Mouse (Mus musculus): ENCODE data around the gene A030003K21Rik. TPM values are rescaled to one million over a fixed set of nuclear protein-coding genes. Genes with fewer than 3 reads are reported as not detected.
"Not testable (repeated sequence)": the region's sequence is repeated elsewhere in the genome, so short reads cannot be mapped to it uniquely, and the experiment has no call there.

A030003K21Rik gene
- total RNA-seq, 2 experiments from 2014 or later = not detected

GRCm38 (mm10) chr1:82924650-82925049 lies 18.5 kb downstream of the A030003K21Rik start, which contains the start of gene A030014E15Rik:
TSS of gene A030014E15Rik (plus strand) at chr1:82924917.
- no peak for DNase-seq
- intact Hi-C loops (cut with DNase I; ENCODE audit: low total_unique reads) = no loop called here

DNA sequence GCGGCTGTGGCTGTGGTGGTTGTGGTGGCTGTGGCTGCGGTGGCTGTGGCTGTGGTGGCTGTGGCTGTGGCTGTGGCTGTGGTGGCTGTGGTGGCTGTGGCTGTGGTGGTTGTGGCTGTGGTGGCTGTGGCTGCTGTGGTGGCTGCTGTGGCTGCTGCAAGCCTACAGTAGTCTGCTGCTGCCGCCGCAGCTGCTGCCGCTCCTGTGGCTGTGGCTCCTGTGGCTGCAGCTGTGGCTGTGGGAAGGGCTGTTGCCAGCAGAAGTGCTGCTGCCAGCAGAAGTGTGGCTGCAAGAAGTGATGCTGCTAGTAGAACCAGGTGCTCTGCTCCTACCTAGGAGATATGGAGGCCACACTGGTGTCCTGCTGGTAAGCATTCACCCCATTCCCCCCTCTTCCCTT lies 29.8 kb downstream of the A030003K21Rik start:
- DNase-seq; intact Hi-C loops (cut with DNase I; ENCODE audit: low total_unique reads): not testable (repeated sequence)

DNA sequence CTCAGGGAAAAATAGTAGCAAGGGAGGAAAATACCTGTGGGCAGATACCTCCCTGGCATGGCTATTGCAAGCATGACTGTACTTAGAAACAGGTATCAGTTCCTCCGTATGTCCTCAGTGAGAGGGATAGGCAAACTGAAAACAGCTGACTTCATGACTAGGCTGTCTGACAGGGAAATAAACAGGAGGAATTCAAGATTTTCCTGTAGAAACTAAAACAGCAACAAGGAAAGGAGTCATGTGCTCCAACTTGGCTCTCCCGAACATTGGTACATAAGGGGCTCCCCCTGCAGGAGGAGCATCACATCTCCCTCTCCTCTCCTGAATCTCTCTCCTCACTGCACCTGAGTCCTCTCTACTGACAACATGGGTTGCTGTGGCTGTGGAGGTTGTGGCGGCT lies 30.2 kb downstream of the A030003K21Rik start, which contains the start of gene A030005L19Rik:
Gene A030005L19Rik (plus strand): TSS at position 301 of the 400 bp plus-strand sequence.
- DNase-seq = no peak
- intact Hi-C loops (cut with DNase I; ENCODE audit: low total_unique reads) = no loop called here

DNA sequence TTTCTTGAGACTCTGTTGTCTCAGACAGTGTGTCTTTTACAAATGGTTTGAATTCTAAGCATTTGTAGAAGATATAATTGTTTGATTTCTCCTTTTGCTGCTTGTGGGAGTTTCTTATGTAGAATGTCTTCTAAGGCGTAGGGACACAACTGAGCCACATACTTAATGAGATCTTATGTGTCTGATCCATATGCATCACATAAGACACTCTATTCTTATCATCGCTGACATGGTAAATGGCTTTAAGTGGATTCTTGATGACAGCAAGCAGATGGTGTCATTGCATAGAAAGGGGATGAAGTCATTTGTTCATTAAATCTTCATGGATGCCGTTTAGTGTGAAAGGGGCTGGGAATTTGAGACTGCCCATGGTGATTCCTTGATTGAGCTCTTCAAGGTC lies 37.3 kb downstream of the A030003K21Rik start:
- no peak for DNase-seq
- intact Hi-C loops (cut with DNase I; ENCODE audit: low total_unique reads) = no loop called here

DNA sequence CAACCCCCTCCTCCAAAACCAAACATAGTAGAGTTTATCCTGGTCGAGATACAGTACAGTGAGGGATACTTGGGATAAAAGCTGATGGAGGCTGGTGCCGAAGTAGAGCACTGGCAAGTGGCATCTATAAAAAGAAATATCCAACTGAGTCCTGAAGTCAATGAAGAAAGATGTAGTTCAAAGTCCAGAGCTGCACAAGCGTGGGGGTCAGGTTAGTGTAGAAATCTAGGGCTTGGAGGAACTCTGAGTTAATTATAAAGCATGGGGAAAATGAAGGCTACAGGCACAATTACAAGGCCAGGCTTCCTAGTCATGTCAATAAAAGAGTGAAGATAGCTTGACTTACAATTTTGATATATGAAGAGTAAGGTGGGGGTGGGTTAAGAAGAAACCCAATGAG lies 42.0 kb downstream of the A030003K21Rik start:
- intact Hi-C loops (cut with DNase I; ENCODE audit: low total_unique reads) = no loop called here
- no peak for DNase-seq

GRCm38 (mm10) chr1:82900567-82900966 lies 42.6 kb downstream of the A030003K21Rik start:
- intact Hi-C loops (cut with DNase I; ENCODE audit: low total_unique reads) = no loop called here
- no peak for DNase-seq

GRCm38 (mm10) chr1:82893269-82893668 lies 49.9 kb downstream of the A030003K21Rik start:
- no peak for DNase-seq
- intact Hi-C loops (cut with DNase I; ENCODE audit: low total_unique reads) = no loop called here

Other genes starting within 250 kb of the A030003K21Rik start
- gene Mff, start 218.5 kb downstream of the A030003K21Rik start, total RNA-seq (2021) = 100 to 1,000 TPM; 116 to 131 TPM
- not detected for gene Tm4sf20, start 174.9 kb downstream of the A030003K21Rik start, total RNA-seq (2021)
- gene Gm47791, start 172.1 kb downstream of the A030003K21Rik start, total RNA-seq (2021) = not detected
- 10 to 100 TPM; 21.5 to 25.3 TPM for gene Agfg1, start 103.9 kb downstream of the A030003K21Rik start, total RNA-seq (2021)
- not detected for gene A030005L19Rik, start 30.1 kb downstream of the A030003K21Rik start, total RNA-seq (2021)
- gene A030014E15Rik, start 18.5 kb downstream of the A030003K21Rik start, total RNA-seq (2021) = not detected
- gene Gm6217, start 12.0 kb downstream of the A030003K21Rik start, total RNA-seq (2021) = not detected
- not detected for gene Gm7544, start 12.6 kb upstream of the A030003K21Rik start, total RNA-seq (2021)
- gene Gm47955, start 16.9 kb upstream of the A030003K21Rik start, total RNA-seq (2021) = not detected
- not detected for gene Gm47959, start 57.2 kb upstream of the A030003K21Rik start, total RNA-seq (2021)
- gene Slc19a3, start 95.1 kb upstream of the A030003K21Rik start, total RNA-seq (2021) = not detected
- gene Krtap28-10, start 99.1 kb upstream of the A030003K21Rik start, total RNA-seq (2021) = not detected
- not detected for gene Gm47969, start 101.5 kb upstream of the A030003K21Rik start, total RNA-seq (2021)
- not detected for gene A030005K14Rik, start 116.0 kb upstream of the A030003K21Rik start, total RNA-seq (2021)
- gene Krtap28-13, start 117.5 kb upstream of the A030003K21Rik start, total RNA-seq (2021) = not detected
- not detected for gene Ccl20, start 173.4 kb upstream of the A030003K21Rik start, total RNA-seq (2021)
- gene Daw1, start 216.4 kb upstream of the A030003K21Rik start, total RNA-seq (2021) = not detected

All from gastrocnemius, postnatal 14 days (tissue).